Mouse (Mus musculus) intestine, postnatal 0 days (tissue): Measurements from ENCODE around the gene Hoxa1. TPM values are rescaled to one million over a fixed set of nuclear protein-coding genes. Genes with fewer than 3 reads are reported as not detected.

Source experiments
- ATAC-seq: fragments of 200-750 bp; cut with Nextera tagmentation; 2 replicates; pipeline ENCODE4 v1.8.0; 2017; ENCODE audit warnings: mild to moderate bottlenecking, moderate TSS enrichment, moderate library complexity
- H3K27ac ChIP-seq: fragments of 300-500 bp; sonication (generic); 2 replicates; pipeline ENCODE4 v1.5.1; 2014; ENCODE audit warnings: mild to moderate bottlenecking, low read depth, low read length, moderate library complexity
- H3K27me3 ChIP-seq: fragments of 300-500 bp; sonication (generic); replicated peaks from 2 replicates; pipeline ENCODE4 v1.6.1; 2014; ENCODE audit warnings: low read length, mixed read lengths; ENCODE audit not compliant: control insufficient read depth, insufficient read depth
- H3K36me3 ChIP-seq: fragments of 300-500 bp; sonication (generic); 2 replicates; pipeline ENCODE4 v1.6.1; 2014; ENCODE audit warnings: mild to moderate bottlenecking, moderate library complexity; ENCODE audit not compliant: control insufficient read depth, insufficient read depth
- H3K4me1 ChIP-seq: fragments of 300-500 bp; sonication (generic); replicated peaks from 2 replicates; pipeline ENCODE4 v1.6.1; 2014; ENCODE audit warnings: antibody characterized with exemption, low read length, mixed read lengths; ENCODE audit not compliant: control insufficient read depth, insufficient read depth
- H3K4me2 ChIP-seq: fragments of 300-500 bp; sonication (generic); replicated peaks from 2 replicates; pipeline ENCODE4 v1.6.1; 2014; ENCODE audit warnings: low read depth, mild to moderate bottlenecking, moderate library complexity
- H3K4me3 ChIP-seq: fragments of 300-500 bp; sonication (generic); 2 replicates; pipeline ENCODE4 v1.5.1; 2014; ENCODE audit warnings: low read depth, low read length
- H3K9ac ChIP-seq: fragments of 300-500 bp; sonication (generic); 2 replicates; pipeline ENCODE4 v1.6.1; 2014; ENCODE audit warnings: mild to moderate bottlenecking, low read depth, low read length
- H3K9me3 ChIP-seq: fragments of 300-500 bp; sonication (generic); 2 replicates; pipeline ENCODE4 v1.6.1; 2016; ENCODE audit warnings: mixed run types; ENCODE audit not compliant: control insufficient read depth
- CTCF ChIP-seq: sonication (generic); IDR thresholded peaks from 2 replicates; pipeline ENCODE4 v1.5.1; 2016; ENCODE audit warnings: low read depth, mild to moderate bottlenecking, control low read depth, antibody characterized with exemption, moderate library complexity
- WGBS: fragments of 180-500 bp; shearing (Covaris S2); extraction: QIAGEN DNeasy Blood & Tissue Kit; methylation state at CpG from one replicate; pipeline ENCODE4 v1.1.7; 2014; 5-methylcytosine and 5-hydroxymethylcytosine counted together
- polyA plus RNA-seq: library from polyadenylated mRNA; unstranded; fragments of >200 nt; fragmentation: Nextera tagmentation; extraction: Ambion mirVana; gene quantifications from 2 replicates; pipeline ENCODE4 v1.2.1, GENCODE M21; 2015

Hoxa1 gene
- polyA plus RNA-seq, 1 experiment from 2014 or later: 0.37 TPM

DNA sequence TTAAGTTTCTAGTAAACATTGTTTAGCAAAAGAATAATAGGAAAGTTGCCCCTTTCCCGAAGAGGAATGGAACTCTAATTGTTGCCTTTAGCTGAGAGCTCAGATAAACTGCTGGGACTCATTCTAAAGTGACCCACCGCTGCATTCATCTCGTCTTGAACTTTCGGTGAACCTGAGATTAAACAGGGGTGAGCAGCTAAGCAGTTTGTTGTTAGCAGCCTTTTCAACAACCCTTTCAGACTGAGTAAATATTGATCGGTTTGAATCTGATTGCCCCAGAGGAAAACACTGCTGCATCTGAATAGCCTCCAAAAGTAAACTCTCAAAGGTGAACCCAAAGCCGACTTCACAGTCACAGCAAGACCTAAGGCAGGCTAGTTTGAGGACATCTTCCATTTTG is 4.8 kb downstream of the Hoxa1 start:
- Histone ChIP-seq H3K9ac (no peak overlapping the region), H3K4me2 (no peak overlapping the region), H3K9me3 (no peaks in the 10 kb centered on the region), H3K4me3 (no peak overlapping the region), H3K4me1 (no peaks in the 10 kb centered on the region), H3K36me3 (no peaks in the 10 kb centered on the region), H3K27ac (no peak overlapping the region), H3K27me3 (peaks cover 64% of the 10 kb centered on the region)
- no peak for ATAC-seq
- WGBS: 35% methylated on average over 6 of the region's 6 CpGs
- no peak for TF ChIP-seq CTCF

DNA sequence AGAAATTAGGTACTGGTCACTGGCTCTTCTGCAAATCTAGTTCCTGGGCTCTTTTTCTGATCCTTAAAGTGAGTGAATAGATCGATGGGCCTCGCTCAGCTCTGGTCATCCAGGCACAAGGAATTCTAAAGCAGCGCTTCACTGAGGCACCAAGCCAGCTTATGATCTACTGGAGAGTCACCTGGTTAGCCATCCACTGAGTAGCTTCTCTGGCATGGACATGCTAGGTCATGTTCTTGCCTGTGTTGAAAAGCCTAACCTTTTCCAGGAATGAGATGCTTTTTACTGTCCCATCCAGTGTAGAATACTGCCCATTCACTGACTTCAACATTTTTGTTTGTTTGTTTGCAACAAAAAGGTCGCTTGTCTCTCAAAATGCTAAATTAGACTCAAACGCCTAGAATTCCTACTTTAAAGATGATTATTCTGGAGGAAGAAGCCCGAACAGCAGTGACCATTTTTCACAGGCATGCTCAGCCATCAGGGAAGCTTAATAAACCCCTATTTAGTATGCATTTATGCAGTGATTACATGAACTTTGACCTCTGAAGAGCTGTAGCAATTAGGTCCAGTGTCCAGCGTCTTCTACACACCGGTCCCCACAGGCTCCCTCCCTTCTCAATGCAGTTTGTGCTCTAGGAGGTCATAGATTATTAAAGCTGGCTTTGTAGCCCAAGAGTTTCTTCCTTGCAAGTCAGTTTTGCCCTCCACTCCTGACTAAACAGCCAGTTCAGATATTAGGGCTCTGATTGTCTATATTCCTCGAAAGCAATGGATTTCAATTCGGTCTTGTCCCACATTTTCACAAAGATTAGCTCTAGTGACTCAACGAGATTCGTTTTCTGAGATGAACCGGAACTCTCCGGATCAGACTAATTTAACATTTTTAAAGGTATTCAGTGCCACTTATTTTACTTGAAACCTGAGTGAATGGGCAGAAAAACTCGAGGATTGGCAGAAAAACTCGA is 5.6 kb downstream of the Hoxa1 start:
- no peaks in the 10 kb centered on the region for H3K36me3 ChIP-seq
- H3K4me2 ChIP-seq: no peak overlapping the region
- H3K27ac ChIP-seq: no peak overlapping the region
- H3K9me3 ChIP-seq: no peaks in the 10 kb centered on the region
- H3K9ac ChIP-seq: no peak overlapping the region
- no peak overlapping the region for H3K4me3 ChIP-seq
- 55% methylated on average over 16 of the region's 16 CpGs for WGBS
- no peaks in the 10 kb centered on the region for H3K4me1 ChIP-seq
- no peak for TF ChIP-seq CTCF
- peaks cover 57% of the 10 kb centered on the region for H3K27me3 ChIP-seq
- no peak for ATAC-seq

DNA sequence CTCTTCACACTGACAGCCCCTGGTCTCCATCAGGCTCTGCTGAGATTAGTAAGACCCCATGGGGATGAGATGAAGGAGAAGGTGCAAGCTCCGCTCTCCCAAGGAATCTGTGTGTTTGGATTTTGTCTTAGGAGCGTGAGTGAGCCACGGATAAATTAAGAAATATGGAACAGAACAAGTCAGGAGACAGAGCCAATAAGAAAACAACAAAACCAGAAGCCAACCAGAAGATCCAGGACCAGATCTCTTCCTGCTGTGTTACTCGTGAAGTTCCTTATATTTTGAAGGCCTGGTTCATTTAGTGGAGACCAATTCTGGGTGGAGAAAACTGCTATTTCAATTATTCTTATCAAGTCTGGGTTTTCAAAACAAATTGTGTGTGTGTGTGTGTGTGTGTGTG is 6.5 kb downstream of the Hoxa1 start:
- Histone ChIP-seq H3K27me3 (peaks cover 47% of the 10 kb centered on the region), H3K4me3 (no peak overlapping the region), H3K9ac (no peak overlapping the region), H3K4me1 (no peaks in the 10 kb centered on the region), H3K36me3 (no peaks in the 10 kb centered on the region), H3K9me3 (no peaks in the 10 kb centered on the region), H3K4me2 (no peak overlapping the region), H3K27ac (no peak overlapping the region)
- TF ChIP-seq CTCF: no peak
- ATAC-seq: no peak
- 65% methylated on average over 4 of the region's 4 CpGs for WGBS

DNA sequence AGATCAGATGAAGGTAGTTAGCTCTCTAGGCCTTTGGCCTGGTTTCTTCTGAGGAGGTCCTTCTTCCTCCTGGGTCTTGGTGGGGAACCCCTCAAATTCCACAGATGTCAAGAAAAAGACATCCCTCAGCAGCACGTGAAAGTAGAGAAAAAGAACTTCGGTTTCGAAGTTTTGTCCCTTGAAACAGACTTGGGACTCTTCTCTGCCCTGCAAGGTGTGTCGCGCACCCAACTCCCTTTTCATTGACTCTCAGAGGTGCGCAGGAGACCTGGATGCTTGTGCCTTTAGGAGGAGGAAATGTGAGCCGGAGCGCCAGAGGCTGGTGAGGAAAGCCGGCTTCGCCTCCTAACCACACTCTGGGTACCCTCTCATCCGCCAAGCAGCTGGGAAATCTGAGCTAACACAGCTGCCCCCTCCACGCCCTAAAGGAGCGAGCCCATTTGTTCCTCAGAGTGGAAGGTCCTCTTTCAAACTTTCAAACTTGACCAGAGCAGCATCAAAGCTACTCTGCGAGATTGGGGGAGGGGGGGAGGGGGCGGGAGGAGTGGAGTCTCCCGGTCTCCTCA is 7.6 kb downstream of the Hoxa1 start:
- 38% methylated on average over 16 of the region's 16 CpGs for WGBS
- 0 out of 2 replicates have a peak overlapping the region, but pooled peaks have one; percentile 13 for H3K4me2 ChIP-seq
- ATAC-seq: no peak

DNA sequence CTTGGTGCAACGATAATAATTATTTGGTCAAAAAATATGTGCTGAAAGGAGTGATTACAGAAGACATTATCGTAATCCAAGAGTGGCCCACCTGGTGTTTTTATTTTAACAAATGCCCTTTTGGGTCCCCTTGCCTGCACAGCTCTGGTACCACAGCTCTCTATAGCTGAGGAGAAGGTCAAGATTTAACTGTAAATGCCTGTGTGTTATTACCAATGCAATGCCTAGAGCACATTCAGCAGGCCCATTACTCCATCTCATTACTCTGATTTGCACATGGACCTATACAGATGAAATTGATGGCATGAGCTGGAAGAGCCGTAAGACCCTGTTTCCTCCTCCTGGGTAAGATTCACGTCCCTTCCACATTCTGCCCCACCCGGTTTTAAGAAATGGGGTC is 19.0 kb downstream of the Hoxa1 start:
- Histone ChIP-seq H3K4me1 (no peaks in the 10 kb centered on the region), H3K9me3 (no peaks in the 10 kb centered on the region), H3K27me3 (no peaks in the 10 kb centered on the region), H3K27ac (no peak overlapping the region), H3K4me3 (no peak overlapping the region), H3K9ac (no peak overlapping the region), H3K36me3 (no peaks in the 10 kb centered on the region), H3K4me2 (no peak overlapping the region)
- no peak for ATAC-seq
- no peak for TF ChIP-seq CTCF
- WGBS: 80% methylated on average over 5 of the region's 5 CpGs

More for the DNA sequence above, 7.6 kb downstream of the Hoxa1 start:
- no peak for TF ChIP-seq CTCF
- Histone ChIP-seq H3K4me3 (no peak overlapping the region), H3K9ac (no peak overlapping the region), H3K9me3 (no peaks in the 10 kb centered on the region), H3K4me1 (no peaks in the 10 kb centered on the region), H3K36me3 (no peaks in the 10 kb centered on the region), H3K27ac (no peak overlapping the region), H3K27me3 (peaks cover 42% of the 10 kb centered on the region)

DNA sequence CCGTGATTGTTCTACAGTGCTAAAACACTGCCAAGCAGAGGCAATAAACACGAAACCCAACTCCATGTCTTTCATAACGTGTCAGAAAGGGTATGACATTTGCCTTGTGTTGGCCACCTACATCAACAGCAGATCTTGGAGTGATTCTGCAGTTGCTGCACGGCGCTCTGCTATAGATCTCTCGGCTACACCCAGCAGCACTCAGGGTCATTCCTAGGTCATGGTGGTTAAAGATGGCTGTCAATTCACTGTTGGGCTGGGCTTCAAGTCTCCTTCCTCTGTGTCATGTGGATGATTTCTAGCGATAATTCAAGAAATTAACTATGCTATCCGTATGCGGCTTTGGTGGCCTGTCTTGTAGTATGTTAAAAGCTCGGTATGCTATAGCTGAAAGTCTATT is 19.5 kb downstream of the Hoxa1 start:
- no peak overlapping the region for H3K9ac ChIP-seq
- no peaks in the 10 kb centered on the region for H3K4me1 ChIP-seq
- no peak overlapping the region for H3K4me3 ChIP-seq
- H3K27ac ChIP-seq: no peak overlapping the region
- no peaks in the 10 kb centered on the region for H3K27me3 ChIP-seq
- no peak for ATAC-seq
- H3K36me3 ChIP-seq: no peaks in the 10 kb centered on the region
- TF ChIP-seq CTCF: no peak
- 52% methylated on average over 10 of the region's 10 CpGs for WGBS
- no peak overlapping the region for H3K4me2 ChIP-seq
- H3K9me3 ChIP-seq: no peaks in the 10 kb centered on the region
